Mouse (Mus musculus) forebrain, embryonic 15.5 days (tissue): ENCODE data around the gene Foxi2. TPM values are rescaled to one million over a fixed set of nuclear protein-coding genes. Genes with fewer than 3 reads are reported as not detected.

Experiments used
- ATAC-seq: fragments of 200-750 bp; cut with Nextera tagmentation; replicated peaks from 2 replicates; pipeline ENCODE4 v1.8.0; 2017; ENCODE audit warnings: mild to moderate bottlenecking, moderate TSS enrichment, moderate library complexity
- H3K27ac ChIP-seq: fragments of 300-500 bp; sonication (generic); replicated peaks from 2 replicates; pipeline ENCODE4 v1.5.1; 2015; ENCODE audit warnings: mild to moderate bottlenecking, inconsistent platforms
- H3K27me3 ChIP-seq: fragments of 300-500 bp; sonication (generic); 2 replicates; pipeline ENCODE4 v1.6.1; 2015; ENCODE audit warnings: inconsistent platforms
- H3K36me3 ChIP-seq: fragments of 300-500 bp; sonication (generic); 2 replicates; pipeline ENCODE4 v1.6.1; 2015; ENCODE audit warnings: mild to moderate bottlenecking, inconsistent platforms
- H3K4me1 ChIP-seq: fragments of 300-500 bp; sonication (generic); 2 replicates; pipeline ENCODE4 v1.6.1; 2015; ENCODE audit warnings: inconsistent platforms
- H3K4me2 ChIP-seq: fragments of 300-500 bp; sonication (generic); replicated peaks from 2 replicates; pipeline ENCODE4 v1.6.1; 2015; ENCODE audit warnings: mild to moderate bottlenecking, inconsistent platforms
- H3K4me3 ChIP-seq: fragments of 300-500 bp; sonication (generic); 2 replicates; pipeline ENCODE4 v1.5.1; 2015; ENCODE audit warnings: mild to moderate bottlenecking, inconsistent platforms
- H3K9ac ChIP-seq: fragments of 300-500 bp; sonication (generic); replicated peaks from 2 replicates; pipeline ENCODE4 v1.6.1; 2015; ENCODE audit warnings: mild to moderate bottlenecking, inconsistent platforms
- H3K9me3 ChIP-seq: fragments of 300-500 bp; sonication (generic); 2 replicates; pipeline ENCODE4 v1.6.1; 2016; ENCODE audit warnings: inconsistent platforms
- WGBS: fragments of 180-500 bp; shearing (Covaris S2); methylation state at CpG from one replicate; pipeline ENCODE4 v1.1.7; 2015; ENCODE audit warnings: mixed read lengths; 5-methylcytosine and 5-hydroxymethylcytosine counted together
- polyA plus RNA-seq: library from polyadenylated mRNA; unstranded; fragments of >200 nt; fragmentation: Nextera tagmentation; extraction: Ambion mirVana; gene quantifications from 2 replicates; pipeline ENCODE4 v1.2.1, GENCODE M21; 2015

The Foxi2 gene
- polyA plus RNA-seq, 1 experiment from 2014 or later = not detected

DNA sequence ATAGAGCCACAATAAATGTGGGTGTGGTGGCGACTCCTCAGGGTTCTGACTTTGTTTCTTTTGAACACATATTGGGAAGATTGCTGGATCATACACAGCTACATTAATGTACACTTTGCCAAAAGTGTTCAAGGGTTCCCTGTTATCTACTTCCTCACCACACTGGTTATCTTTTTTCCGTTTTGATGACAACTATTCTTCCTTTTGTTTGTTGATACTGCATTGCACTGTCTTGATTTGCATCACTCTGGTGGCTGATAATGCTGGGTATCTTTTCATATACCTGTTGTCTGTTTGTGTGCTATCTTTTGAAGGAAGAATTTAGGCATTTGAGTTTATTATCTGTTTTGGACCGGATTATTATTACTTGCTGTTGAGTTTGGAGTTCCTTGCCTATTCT is 3.3 kb upstream of the Foxi2 start:
- 82% methylated on average over 3 of the region's 3 CpGs for WGBS
- peaks cover 23% of the 10 kb centered on the region for H3K27me3 ChIP-seq
- H3K27ac ChIP-seq = no peak overlapping the region
- H3K36me3 ChIP-seq = no peaks in the 10 kb centered on the region
- no peak for ATAC-seq
- no peak overlapping the region for H3K4me3 ChIP-seq
- H3K4me2 ChIP-seq = no peak overlapping the region
- H3K9ac ChIP-seq = no peak overlapping the region
- H3K9me3 ChIP-seq = no peaks in the 10 kb centered on the region
- peaks cover 8% of the 10 kb centered on the region for H3K4me1 ChIP-seq

DNA sequence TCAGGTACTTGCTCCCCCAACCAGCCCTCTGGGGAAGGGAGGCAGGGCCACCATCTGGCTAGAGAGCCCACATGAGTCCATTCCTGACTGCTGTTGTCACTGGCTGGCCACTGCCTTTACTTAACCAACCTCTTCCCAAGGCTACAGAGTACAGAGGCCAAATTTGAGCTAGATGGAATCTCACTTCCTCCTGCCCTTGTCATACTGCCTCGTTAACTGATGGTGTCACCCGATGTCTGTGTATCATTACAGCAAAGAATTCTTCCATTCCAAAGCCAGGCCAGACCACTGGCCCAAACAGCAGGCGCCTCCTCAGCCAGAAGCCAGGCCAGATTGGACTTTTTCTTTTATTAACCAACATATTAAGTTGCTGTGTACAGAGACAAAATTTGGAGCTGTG is 1.6 kb upstream of the Foxi2 start:
- H3K4me1 ChIP-seq = peaks cover 8% of the 10 kb centered on the region
- no peak overlapping the region for H3K4me3 ChIP-seq
- peaks cover 35% of the 10 kb centered on the region for H3K27me3 ChIP-seq
- no peak overlapping the region for H3K4me2 ChIP-seq
- no peak for ATAC-seq
- no peaks in the 10 kb centered on the region for H3K9me3 ChIP-seq
- H3K36me3 ChIP-seq = no peaks in the 10 kb centered on the region
- WGBS = 63% methylated on average over 3 of the region's 3 CpGs
- no peak overlapping the region for H3K9ac ChIP-seq
- H3K27ac ChIP-seq = no peak overlapping the region

DNA sequence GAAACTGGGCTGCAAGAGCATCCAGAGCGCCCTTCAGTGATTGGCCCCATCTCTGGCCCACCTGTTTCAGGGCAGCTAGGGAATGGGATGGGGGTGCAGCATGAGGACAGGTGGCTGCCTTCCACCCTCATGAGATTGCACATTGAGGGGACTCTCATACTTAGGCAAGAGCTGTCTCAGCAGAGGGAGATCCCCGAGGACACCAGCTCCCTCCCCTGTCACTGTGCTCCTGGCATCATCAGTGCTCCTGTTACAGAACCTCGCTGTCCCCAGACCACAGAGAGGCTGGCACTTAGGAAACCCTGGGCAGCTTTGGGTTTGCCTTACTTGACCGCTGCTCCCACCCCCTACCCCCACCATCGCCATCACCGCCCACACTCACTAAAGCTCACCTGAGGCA is 2.2 kb downstream of the Foxi2 start:
- H3K9me3 ChIP-seq = no peaks in the 10 kb centered on the region
- no peak overlapping the region for H3K4me2 ChIP-seq
- no peak overlapping the region for H3K4me3 ChIP-seq
- 69% methylated on average over 6 of the region's 6 CpGs for WGBS
- H3K4me1 ChIP-seq = peaks cover 8% of the 10 kb centered on the region
- H3K27ac ChIP-seq = no peak overlapping the region
- ATAC-seq = no peak
- H3K36me3 ChIP-seq = no peaks in the 10 kb centered on the region
- no peak overlapping the region for H3K9ac ChIP-seq
- peaks cover 35% of the 10 kb centered on the region for H3K27me3 ChIP-seq

DNA sequence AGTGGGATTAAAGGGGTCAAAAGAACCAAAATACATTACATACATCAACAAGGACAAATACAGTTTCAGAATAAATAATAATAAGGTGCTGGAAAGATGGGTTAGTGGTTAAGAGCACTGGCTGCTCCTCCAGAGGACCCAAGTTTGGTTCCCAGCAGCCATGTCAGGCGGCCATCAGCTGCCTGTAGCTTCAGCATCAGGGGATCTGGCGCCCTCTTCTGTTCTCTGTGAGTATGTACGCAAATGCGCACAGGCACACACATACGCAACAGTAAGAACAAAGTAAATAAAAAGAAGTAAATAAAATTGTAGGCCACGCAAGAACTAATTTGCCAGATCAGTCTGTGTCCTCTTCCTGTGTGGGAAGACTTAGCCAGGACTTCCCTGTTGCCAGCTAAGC is 18.7 kb downstream of the Foxi2 start:
- no peak overlapping the region for H3K4me3 ChIP-seq
- no peak for ATAC-seq
- H3K9ac ChIP-seq = no peak overlapping the region
- no peaks in the 10 kb centered on the region for H3K36me3 ChIP-seq
- H3K4me2 ChIP-seq = no peak overlapping the region
- no peak overlapping the region for H3K27ac ChIP-seq
- H3K9me3 ChIP-seq = no peaks in the 10 kb centered on the region
- H3K4me1 ChIP-seq = no peaks in the 10 kb centered on the region
- WGBS = 91% methylated on average over 6 of the region's 6 CpGs
- H3K27me3 ChIP-seq = no peaks in the 10 kb centered on the region

DNA sequence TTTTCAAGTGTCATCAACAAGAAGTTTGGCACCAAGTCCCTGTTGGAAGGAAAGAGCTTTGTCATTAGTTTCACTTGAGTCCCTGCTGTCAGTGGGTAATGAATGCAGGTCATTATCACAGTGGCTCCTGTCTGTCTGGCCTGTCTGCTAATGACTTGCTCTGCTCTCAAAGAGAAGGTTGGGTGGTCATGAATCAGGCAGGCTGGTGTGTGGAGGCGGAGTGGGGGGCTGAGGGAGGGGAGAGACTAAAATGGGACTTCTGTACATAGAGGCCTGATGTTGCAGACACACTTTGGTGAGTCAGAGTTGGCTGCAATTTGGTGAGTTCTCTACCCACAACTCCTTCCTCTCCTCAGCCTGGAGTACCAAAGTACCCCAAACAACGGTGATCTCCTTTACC is 20.8 kb downstream of the Foxi2 start:
- Histone ChIP-seq H3K9ac (no peak overlapping the region), H3K27ac (no peak overlapping the region), H3K4me1 (no peaks in the 10 kb centered on the region), H3K4me2 (no peak overlapping the region), H3K27me3 (no peaks in the 10 kb centered on the region), H3K36me3 (no peaks in the 10 kb centered on the region), H3K4me3 (no peak overlapping the region), H3K9me3 (no peaks in the 10 kb centered on the region)
- 60% methylated on average over 2 of the region's 2 CpGs for WGBS
- ATAC-seq = no peak

DNA sequence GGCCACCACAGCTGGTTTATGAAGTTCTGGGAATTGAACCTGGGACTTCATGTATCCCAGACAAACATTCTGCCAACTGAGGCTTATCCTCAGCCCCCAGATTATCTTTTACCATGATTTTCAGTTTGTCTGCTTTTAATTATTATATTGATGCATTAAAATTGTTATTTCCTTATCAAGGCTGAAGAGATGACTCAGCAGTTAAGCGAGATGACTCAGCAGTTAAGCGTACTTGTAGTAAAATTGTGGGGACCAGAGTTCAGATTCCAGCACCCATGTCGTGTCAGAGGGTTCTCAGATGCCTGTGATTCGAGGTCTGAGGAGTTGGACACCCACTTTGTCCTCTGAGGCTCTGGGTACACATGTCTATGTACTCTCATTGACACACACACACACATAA is 33.8 kb downstream of the Foxi2 start:
- Histone ChIP-seq H3K9me3 (no peaks in the 10 kb centered on the region), H3K36me3 (no peaks in the 10 kb centered on the region)
- WGBS = 86% methylated on average over 4 of the region's 4 CpGs

DNA sequence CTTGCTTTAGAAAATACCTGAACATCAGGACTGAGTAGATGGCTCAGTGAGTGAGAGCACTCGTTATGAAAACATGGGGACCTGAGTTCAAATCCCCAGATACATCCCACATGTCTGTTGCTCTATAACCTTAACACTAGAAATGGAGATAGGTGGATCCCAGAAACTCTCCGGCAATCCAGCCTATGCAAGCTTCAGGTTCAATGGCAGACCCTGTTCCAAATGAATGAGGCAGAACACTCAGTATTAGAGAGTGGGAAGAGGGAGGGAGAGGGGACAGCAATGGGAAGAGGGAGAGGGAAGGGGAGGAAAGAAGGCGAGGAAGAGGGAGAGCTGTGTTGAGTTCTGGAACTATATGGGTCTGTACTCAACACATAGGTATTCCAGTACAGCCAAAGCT is 41.2 kb downstream of the Foxi2 start:
- Histone ChIP-seq H3K9me3 (no peaks in the 10 kb centered on the region), H3K27ac (no peak overlapping the region), H3K9ac (no peak overlapping the region), H3K4me1 (no peaks in the 10 kb centered on the region), H3K4me2 (no peak overlapping the region), H3K27me3 (no peaks in the 10 kb centered on the region), H3K4me3 (no peak overlapping the region), H3K36me3 (no peaks in the 10 kb centered on the region)
- WGBS = 82% methylated on average over 3 of the region's 3 CpGs
- ATAC-seq = no peak

More for the DNA sequence above, 33.8 kb downstream of the Foxi2 start:
- no peak overlapping the region for H3K9ac ChIP-seq
- no peak overlapping the region for H3K4me2 ChIP-seq
- no peaks in the 10 kb centered on the region for H3K27me3 ChIP-seq
- no peaks in the 10 kb centered on the region for H3K4me1 ChIP-seq
- H3K4me3 ChIP-seq = no peak overlapping the region
- ATAC-seq = no peak
- no peak overlapping the region for H3K27ac ChIP-seq

DNA sequence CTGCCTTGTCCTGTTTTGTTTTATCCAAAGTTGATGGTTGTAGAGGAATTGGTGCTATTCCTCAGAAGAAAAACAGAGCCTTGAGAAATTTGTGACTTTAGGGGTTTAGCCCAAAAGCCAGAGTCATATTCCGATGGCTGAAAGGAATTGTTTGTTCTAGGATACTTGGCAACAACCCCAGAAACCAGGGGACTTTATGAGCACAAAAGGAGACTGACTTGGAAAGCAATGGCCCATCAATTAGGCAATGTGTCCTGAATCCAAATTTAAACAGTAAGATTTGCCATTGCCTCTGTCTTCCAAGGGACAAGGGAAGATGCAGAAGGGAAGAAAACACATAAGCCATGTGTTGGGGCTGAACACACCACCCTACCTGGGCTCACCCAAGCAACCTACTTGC is 42.3 kb downstream of the Foxi2 start:
- Histone ChIP-seq H3K27me3 (no peaks in the 10 kb centered on the region), H3K9ac (no peak overlapping the region), H3K36me3 (no peaks in the 10 kb centered on the region), H3K27ac (no peak overlapping the region), H3K4me3 (no peak overlapping the region), H3K9me3 (no peaks in the 10 kb centered on the region), H3K4me2 (no peak overlapping the region), H3K4me1 (no peaks in the 10 kb centered on the region)
- 42% methylated on average over 1 of the region's 1 CpGs for WGBS
- no peak for ATAC-seq

DNA sequence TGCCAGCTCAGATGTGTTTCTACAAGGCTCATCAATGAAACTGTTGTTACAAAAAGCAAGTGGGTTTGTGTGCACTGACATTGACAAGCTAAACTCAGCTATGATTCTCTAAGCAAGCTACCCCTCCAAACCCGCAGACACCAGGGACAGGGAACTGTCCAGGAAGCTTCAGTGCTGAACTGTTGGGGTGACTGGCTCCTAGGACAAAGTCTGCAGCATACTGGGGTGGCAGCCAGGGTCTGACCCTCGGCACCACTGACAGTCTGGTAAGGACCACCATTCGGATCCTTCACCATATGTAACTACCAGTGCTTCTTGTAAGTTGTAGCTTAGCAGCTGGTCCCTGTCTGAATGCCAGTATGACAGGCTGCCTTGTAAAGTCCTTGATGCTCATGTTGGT is 43.6 kb downstream of the Foxi2 start:
- no peak overlapping the region for H3K27ac ChIP-seq
- H3K27me3 ChIP-seq = no peaks in the 10 kb centered on the region
- H3K9me3 ChIP-seq = no peaks in the 10 kb centered on the region
- H3K4me3 ChIP-seq = no peak overlapping the region
- H3K4me2 ChIP-seq = no peak overlapping the region
- WGBS = 59% methylated on average over 3 of the region's 3 CpGs
- no peak overlapping the region for H3K9ac ChIP-seq
- H3K4me1 ChIP-seq = no peaks in the 10 kb centered on the region
- H3K36me3 ChIP-seq = no peaks in the 10 kb centered on the region
- no peak for ATAC-seq

Other genes with a start within 250 kb of the Foxi2 start
- not detected in 2 replicates for gene Nps, start 151.6 kb upstream of the Foxi2 start, polyA plus RNA-seq
- gene Clrn3, start 118.3 kb downstream of the Foxi2 start, polyA plus RNA-seq = not detected in 2 replicates
- 3.1 and 3.4 TPM in 2 replicates for gene Ptpre, start 127.2 kb downstream of the Foxi2 start, polyA plus RNA-seq